Mouse (Mus musculus): ENCODE results near the gene Rhbdd3.

Gene Rhbdd3

GRCm38 (mm10) chr11:5130111-5130665 lies 31.5 kb downstream of the Rhbdd3 start:
- DNase-seq: no peak

DNA sequence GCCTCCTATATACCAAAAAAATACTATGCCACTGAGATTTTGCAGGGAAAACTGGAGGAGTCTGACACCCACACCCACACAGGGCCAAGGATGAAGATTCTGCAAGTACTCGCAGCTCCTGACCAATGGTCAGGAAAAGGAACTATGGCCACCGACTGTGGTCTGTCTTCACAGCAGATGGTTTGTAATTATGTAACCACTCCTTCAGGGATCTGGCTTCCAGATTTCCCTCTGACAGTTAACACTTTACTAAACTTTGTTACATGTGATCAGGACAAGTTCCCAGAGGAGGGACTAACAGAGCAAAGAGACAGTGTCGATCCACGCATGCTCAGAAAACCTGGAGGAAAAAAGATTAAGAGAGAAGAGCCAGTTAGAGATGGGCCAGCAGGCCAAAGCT lies 34.0 kb downstream of the Rhbdd3 start:
- no peak for DNase-seq

GRCm38 (mm10) chr11:5135914-5136313 lies 37.2 kb downstream of the Rhbdd3 start:
- no peak for DNase-seq

DNA sequence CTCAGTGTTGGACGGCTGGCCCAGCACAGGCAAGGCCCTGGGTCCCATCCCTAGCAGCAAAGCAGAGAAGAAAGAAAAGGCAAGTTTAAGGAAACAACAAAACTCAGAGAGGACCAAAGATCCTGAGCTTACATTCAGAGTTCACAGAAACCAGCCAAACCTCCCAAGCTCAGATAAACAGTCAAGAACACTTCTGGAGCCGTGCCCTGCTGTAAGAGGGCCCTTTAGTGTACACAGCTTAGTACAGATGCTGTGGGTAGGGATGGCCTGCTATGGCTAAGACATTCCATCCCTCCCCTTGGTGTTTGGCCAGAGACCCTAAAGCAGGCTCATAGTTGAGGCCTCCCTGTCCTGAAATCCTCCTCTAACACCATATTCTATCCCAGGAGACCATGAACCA lies 39.9 kb downstream of the Rhbdd3 start:
- DNase-seq: no peak

DNA sequence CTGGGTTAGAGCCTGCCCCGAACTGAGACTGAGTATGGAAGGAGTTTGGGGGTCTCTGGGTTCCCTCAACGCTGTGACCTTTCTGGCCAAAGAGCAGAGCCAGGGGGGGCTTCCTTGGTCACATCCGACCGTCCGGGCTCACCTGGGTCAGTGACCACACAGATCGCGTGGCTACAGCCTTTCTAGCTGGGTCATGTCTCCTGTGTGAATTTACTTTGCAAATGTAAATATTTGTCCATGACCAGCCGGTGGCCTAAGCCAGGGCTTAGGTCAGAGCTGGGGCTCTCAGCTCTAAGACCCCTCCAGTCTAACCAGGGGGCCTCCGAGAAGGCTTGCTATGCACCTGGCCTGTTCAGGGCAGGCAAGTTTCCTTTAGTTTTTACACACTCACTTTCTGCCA lies 40.6 kb downstream of the Rhbdd3 start:
- DNase-seq: no peak

GRCm38 (mm10) chr11:5140619-5141018 lies 41.9 kb downstream of the Rhbdd3 start:
- DNase-seq: peak; percentile 71 to 84

GRCm38 (mm10) chr11:5141252-5141651 lies 42.5 kb downstream of the Rhbdd3 start:
- DNase-seq: no peak

GRCm38 (mm10) chr11:5141965-5142364 lies 43.2 kb downstream of the Rhbdd3 start:
- no peak for DNase-seq

DNA sequence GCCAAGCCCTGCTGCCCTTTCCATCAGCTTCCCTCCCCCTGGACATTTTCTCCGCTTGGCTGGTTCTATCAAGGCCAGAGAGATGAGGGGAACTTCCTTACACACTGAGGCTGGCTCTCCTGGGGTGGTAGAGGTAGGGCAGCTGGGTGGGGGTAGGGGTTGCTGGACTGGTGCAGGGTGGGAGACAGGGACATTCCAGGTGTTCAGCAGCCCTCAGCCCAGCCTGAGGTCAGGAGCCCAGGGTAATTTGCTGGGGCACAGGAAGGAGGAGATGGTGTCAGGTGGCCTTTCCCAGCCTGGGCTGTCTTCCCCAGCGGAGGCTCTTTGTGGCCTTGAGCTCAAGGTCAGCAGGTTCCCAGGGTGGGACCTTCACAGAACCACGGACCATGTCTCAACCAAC lies 46.9 kb downstream of the Rhbdd3 start:
- no peak for DNase-seq

DNA sequence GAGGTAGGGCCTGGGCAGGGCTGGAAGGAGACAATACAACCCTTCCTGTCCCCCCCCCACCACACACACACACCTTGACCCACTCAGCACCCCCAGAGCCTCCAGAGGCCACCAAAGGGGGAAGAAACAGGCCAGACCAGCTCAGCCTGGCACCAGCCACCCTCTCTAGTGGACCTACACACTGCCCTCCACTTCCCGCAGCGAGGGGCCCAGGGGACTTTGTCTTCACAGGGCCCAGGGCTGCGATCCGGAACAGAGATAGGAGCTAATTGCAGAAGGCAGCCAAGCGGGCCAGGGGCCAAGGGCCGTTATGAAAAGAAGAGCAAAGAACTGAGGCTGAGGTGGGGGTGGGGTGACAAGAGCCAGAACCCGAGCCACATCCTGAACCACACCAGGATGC lies 50.5 kb downstream of the Rhbdd3 start:
- DNase-seq: no peak

DNA sequence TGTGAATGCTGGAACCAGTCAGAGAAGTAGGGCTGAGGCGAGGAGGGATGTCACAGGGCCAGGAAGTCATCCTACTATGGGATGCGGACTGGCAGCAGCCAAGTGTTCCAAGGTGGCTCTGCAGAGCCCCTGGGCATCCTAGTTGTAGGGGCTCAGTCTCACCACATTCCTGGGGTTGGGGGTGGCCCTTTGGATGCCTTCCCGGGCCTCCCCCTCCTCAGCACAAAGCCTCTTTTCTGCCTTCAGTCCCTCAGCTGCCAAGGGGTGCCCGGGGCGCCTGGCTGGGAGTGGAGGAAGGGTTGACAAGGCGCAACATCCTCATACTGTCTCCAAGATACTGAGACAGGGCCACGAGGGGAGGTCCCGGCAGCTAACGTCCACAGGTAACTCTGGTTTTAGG lies 51.2 kb downstream of the Rhbdd3 start:
- DNase-seq: no peak

GRCm38 (mm10) chr11:5150416-5151246 lies 51.9 kb downstream of the Rhbdd3 start:
- DNase-seq: no peak

DNA sequence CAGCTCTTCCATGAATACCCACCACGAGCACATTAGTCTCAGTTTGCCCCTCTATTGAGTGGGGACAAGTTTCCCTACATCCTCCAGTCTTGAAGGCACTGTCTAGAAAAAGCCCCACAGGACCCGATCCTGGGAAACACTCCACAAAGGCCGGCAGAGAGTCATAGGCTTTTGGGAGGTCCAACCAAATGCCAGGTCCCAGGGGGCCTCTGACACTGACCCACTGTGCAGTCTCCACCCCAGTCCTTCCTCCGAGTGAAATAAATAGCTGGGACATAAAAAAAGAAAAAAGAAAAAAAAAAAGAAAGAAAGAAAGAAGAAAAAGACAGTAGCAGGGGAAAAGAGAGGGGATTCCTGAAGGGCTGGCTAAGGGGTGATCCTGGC lies 52.5 kb downstream of the Rhbdd3 start:
- no peak for DNase-seq

- peak in 1 of 2 experiments; percentile 55 for DNase-seq
Observed at GRCm38 (mm10) chr11:5151680-5152337, 53.1 kb downstream of the Rhbdd3 start, which contains the start of gene Emid1. Gene Emid1 (minus strand): TSS chr11:5152257.

DNA sequence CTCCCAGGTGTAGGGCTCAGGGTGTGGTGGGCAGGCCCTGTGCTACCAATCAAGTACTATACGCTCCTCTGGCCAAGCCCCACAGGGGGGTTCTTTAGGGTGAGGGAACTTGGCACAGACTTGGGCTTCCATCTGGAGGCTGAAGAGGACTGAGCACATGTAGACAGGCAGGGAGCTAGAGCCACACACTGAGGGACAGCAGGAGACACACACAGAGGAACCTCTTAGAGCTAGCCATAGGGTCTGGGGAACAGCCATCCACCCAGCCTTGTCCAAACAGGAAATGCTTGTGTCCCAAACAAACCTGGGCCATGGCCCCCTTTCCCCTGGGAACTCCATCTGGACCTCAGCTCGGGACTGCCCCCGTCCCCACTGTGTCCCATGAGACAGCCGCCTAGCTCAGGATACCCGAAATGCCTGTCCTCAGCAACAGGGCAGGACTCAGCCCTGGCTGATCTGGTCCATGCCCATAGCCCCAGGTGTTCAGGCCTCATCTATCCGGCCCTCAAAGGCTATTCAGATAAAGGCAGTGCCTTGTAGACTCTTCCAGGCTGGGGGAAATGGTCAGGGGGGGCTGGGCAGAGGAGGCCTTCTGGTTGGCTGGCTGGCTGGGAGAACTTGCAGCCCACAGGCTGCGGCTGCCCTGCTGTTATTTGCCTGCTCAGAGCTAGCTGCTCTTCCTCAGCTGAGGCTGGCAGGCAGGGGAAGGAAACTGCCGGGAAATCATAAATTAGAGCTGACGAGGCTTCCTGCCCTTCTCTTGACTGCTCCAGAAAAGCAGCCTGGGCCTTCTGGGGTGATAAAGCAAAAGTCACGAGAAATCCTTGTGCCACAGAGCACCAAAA lies 56.5 kb downstream of the Rhbdd3 start:
- DNase-seq: peak; percentile 65 to 70

Data from cerebellum, postnatal 25 days (tissue).